Mouse (Mus musculus) stomach, embryonic 14.5 days (tissue): ENCODE data around the gene Olfr57. TPM values are rescaled to one million over a fixed set of nuclear protein-coding genes. Genes with fewer than 3 reads are reported as not detected.
"Not testable (repeated sequence)": the region's sequence is repeated elsewhere in the genome, so short reads cannot be mapped to it uniquely, and the experiment has no call there.

ENCODE experiments used
- ATAC-seq: fragments of 200-750 bp; cut with Nextera tagmentation; 2 replicates; pipeline ENCODE4 v1.8.0; 2017; ENCODE audit warnings: low read depth, moderate TSS enrichment; ENCODE audit not compliant: insufficient number of reproducible peaks, insufficient read depth, low FRiP score
- H3K27ac ChIP-seq: fragments of 300-500 bp; sonication (generic); 2 replicates; pipeline ENCODE4 v1.5.1; 2014; ENCODE audit warnings: mild to moderate bottlenecking, low read length, moderate library complexity, mixed read lengths
- H3K27me3 ChIP-seq: fragments of 300-500 bp; sonication (generic); 2 replicates; pipeline ENCODE4 v1.6.1; 2014; ENCODE audit warnings: low read length, control low read depth, mixed read lengths; ENCODE audit not compliant: control insufficient read depth, insufficient read depth
- H3K36me3 ChIP-seq: fragments of 300-500 bp; sonication (generic); 2 replicates; pipeline ENCODE4 v1.6.1; 2014; ENCODE audit warnings: mild to moderate bottlenecking, control low read depth, low read length, moderate library complexity, mixed read lengths; ENCODE audit not compliant: control insufficient read depth, insufficient read depth
- H3K4me1 ChIP-seq: fragments of 300-500 bp; sonication (generic); 2 replicates; pipeline ENCODE4 v1.6.1; 2014; ENCODE audit warnings: low read length, control low read depth, mixed read lengths; ENCODE audit not compliant: control insufficient read depth, insufficient read depth
- H3K4me2 ChIP-seq: fragments of 300-500 bp; sonication (generic); replicated peaks from 2 replicates; pipeline ENCODE4 v1.6.1; 2014; ENCODE audit warnings: low read depth, low read length, control low read depth
- H3K4me3 ChIP-seq: fragments of 300-500 bp; sonication (generic); 2 replicates; pipeline ENCODE4 v1.5.1; 2014; ENCODE audit warnings: low read depth, low read length, control low read depth
- H3K9ac ChIP-seq: fragments of 300-500 bp; sonication (generic); replicated peaks from 2 replicates; pipeline ENCODE4 v1.6.1; 2014; ENCODE audit warnings: low read depth, mild to moderate bottlenecking, control low read depth, low read length, moderate library complexity, mixed read lengths
- H3K9me3 ChIP-seq: fragments of 300-500 bp; sonication (generic); 2 replicates; pipeline ENCODE4 v1.6.1; 2016; ENCODE audit warnings: low read depth, low read length, control low read depth; ENCODE audit not compliant: control insufficient read depth
- WGBS: fragments of 180-500 bp; shearing (Covaris S2); extraction: QIAGEN DNeasy Blood & Tissue Kit; methylation state at CpG from one replicate; pipeline ENCODE4 v1.1.7; 2014; 5-methylcytosine and 5-hydroxymethylcytosine counted together
- polyA plus RNA-seq: library from polyadenylated mRNA; unstranded; fragments of >200 nt; fragmentation: Nextera tagmentation; extraction: Ambion mirVana; gene quantifications from 2 replicates; pipeline ENCODE4 v1.2.1, GENCODE M21; 2014

The Olfr57 gene
- polyA plus RNA-seq, result not detected in 2 replicates

DNA sequence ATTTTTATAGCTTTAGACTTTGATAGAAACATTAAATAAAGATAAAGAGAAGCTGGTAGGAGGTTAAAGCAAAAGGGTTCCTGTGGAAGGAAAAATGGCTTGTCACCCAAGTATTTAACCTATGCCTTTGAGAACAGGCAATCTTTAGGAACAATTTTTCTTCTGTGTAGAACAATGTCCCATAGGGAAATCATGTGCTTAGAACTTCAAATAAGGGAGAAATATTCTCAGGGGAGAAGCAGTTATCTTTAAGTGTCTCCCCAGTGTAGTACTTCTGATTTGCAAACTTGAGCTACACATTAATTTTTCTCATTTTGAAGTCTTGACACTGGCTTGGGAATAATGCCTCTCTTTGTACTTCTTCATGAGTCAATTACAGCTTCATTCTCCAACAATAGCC lies at the start of gene Olfr57:
Olfr57 (plus strand) TSS at position 301 of the 400 bp plus-strand sequence.
- no peaks in the 10 kb centered on the region for H3K36me3 ChIP-seq
- no peak within 1 kb of the TSS for H3K4me2 ChIP-seq
- H3K9me3 ChIP-seq, result no peaks in the 10 kb centered on the region
- no peak for ATAC-seq
- H3K9ac ChIP-seq, result no peak within 1 kb of the TSS
- H3K27me3 ChIP-seq, result no peaks in the 10 kb centered on the region
- H3K4me3 ChIP-seq, result no peak within 1 kb of the TSS
- H3K27ac ChIP-seq, result no peak within 1 kb of the TSS
- H3K4me1 ChIP-seq, result no peaks in the 10 kb centered on the region

DNA sequence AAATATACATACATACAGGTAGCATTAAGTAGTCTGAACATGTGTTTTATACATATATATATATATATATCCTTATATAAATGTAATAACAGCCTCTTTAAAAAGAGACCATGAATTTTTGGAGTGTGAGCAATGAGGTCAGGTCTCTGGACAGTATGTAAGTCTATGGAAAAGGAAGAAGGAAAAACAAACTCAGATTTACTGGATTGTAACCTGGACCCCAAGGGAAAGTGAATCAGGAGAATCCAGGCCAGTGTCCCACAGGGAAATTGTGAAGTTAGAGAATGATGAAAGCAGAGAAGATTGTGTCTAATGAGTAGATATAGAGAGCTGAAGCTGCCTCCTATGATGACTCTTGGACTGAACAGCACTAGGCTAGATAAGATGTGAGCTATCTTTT lies 47.8 kb upstream of the Olfr57 start, which contains the start of gene Olfr1352:
Olfr1352 (plus strand) TSS at position 301 of the 400 bp plus-strand sequence.
- Histone ChIP-seq H3K9me3 (no peaks in the 10 kb centered on the region), H3K27me3 (no peaks in the 10 kb centered on the region)
- no peak for ATAC-seq

DNA sequence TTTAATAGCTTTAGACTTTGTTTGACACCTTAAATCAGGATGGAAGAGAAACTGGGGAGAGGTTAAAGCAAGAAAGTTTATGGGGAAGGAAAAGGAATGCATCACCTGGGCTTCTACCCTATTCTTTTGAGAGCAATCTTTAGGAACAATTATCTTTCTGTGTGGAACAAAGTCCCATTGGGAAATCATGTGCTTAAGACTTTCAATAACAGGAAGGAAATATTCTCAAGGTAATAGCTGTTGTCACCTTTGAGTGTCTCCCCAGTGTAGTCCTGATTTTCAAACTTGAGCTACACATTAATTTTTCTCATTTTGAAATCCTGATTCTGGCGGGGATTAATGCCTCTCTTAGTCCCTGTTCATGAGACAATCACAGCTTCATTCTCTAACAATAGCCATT lies 16.4 kb upstream of the Olfr57 start, which contains the start of gene Olfr1351:
Olfr1351 (plus strand) TSS at position 301 of the 400 bp plus-strand sequence.
- no peak for ATAC-seq
- H3K36me3 ChIP-seq, result no peaks in the 10 kb centered on the region
- no peak within 1 kb of the TSS for H3K9ac ChIP-seq
- H3K4me1 ChIP-seq, result no peaks in the 10 kb centered on the region
- no peak within 1 kb of the TSS for H3K4me2 ChIP-seq
- no peaks in the 10 kb centered on the region for H3K27me3 ChIP-seq
- no peak within 1 kb of the TSS for H3K27ac ChIP-seq
- 75% methylated on average over 1 of the region's 1 CpGs for WGBS
- no peak within 1 kb of the TSS for H3K4me3 ChIP-seq
- no peaks in the 10 kb centered on the region for H3K9me3 ChIP-seq

More for the DNA sequence above, 47.8 kb upstream of the Olfr57 start, which contains the start of gene Olfr1352:
- H3K27ac ChIP-seq, result no peak within 1 kb of the TSS
- H3K4me2 ChIP-seq, result no peak within 1 kb of the TSS
- no peak within 1 kb of the TSS for H3K9ac ChIP-seq
- no peaks in the 10 kb centered on the region for H3K36me3 ChIP-seq
- no peaks in the 10 kb centered on the region for H3K4me1 ChIP-seq
- no peak within 1 kb of the TSS for H3K4me3 ChIP-seq

DNA sequence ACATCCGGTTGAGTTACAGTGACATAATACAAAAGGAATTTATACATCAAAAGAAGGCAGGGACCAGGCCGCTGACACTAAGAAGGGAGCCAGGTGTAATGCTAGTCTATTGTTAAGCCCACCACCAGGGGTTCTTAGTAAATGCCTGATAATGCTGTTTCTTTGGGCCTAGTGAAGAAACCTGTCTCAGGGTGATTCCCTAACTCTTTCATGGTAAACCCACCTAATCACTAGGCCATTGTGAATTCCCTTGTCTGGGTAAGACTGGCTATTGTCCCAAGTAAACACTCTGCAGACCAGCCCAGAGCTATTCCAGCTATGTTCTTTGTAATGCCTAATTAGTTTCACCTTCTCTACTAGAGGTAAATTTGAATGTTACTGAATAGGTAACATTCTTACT lies 13.9 kb downstream of the Olfr57 start:
- not testable (repeated sequence) for ATAC-seq, H3K27ac ChIP-seq, H3K4me3 ChIP-seq, H3K4me1 ChIP-seq, H3K27me3 ChIP-seq, H3K9me3 ChIP-seq, H3K4me2 ChIP-seq, H3K9ac ChIP-seq, H3K36me3 ChIP-seq
- 88% methylated on average over 2 of the region's 2 CpGs for WGBS

DNA sequence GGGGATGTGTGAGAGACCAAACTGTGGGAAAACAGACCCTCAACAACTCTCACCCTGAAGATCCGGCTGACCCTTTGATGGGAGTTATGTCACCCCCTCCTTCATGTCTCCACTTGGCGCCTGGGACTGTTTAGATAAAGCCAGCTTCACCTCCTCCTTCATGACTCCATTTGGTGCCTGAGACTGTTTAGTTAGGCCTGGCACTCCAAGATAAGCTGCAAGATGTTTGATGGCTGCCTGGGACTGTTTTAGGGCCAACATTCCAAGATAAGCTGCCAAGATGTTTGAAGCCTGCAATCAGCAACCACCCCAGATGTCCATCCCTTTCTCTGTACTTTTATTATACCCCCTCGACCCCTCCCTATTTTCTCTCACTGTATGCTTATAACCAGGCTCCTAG lies 28.8 kb downstream of the Olfr57 start:
- H3K9me3 ChIP-seq, H3K27ac ChIP-seq, H3K4me3 ChIP-seq, H3K9ac ChIP-seq, H3K4me2 ChIP-seq, H3K27me3 ChIP-seq, H3K4me1 ChIP-seq, ATAC-seq, H3K36me3 ChIP-seq: not testable (repeated sequence)
- WGBS, result 55% methylated on average over 3 of the region's 3 CpGs

Other genes with a start within 250 kb of the Olfr57 start
- 0.78 and 1.1 TPM in 2 replicates for gene Slc1a6, start 248.2 kb upstream of the Olfr57 start, polyA plus RNA-seq
- not detected in 2 replicates for gene Olfr1356, start 176.6 kb upstream of the Olfr57 start, polyA plus RNA-seq
- not detected in 2 replicates for gene Olfr1355, start 153.2 kb upstream of the Olfr57 start, polyA plus RNA-seq
- gene Olfr1354, start 115.6 kb upstream of the Olfr57 start, polyA plus RNA-seq, result not detected in 2 replicates
- not detected in 2 replicates for gene Olfr8, start 78.1 kb upstream of the Olfr57 start, polyA plus RNA-seq
- not detected in 2 replicates for gene Olfr1353, start 65.4 kb upstream of the Olfr57 start, polyA plus RNA-seq
- gene Olfr1352, start 47.7 kb upstream of the Olfr57 start, polyA plus RNA-seq, result not detected in 2 replicates
- gene Olfr1351, start 16.3 kb upstream of the Olfr57 start, polyA plus RNA-seq, result not detected in 2 replicates
- 31.3 and 31.6 TPM in 2 replicates for gene 2610008E11Rik, start 68.9 kb downstream of the Olfr57 start, polyA plus RNA-seq
- not detected in 2 replicates for gene Vmn2r80, start 120.0 kb downstream of the Olfr57 start, polyA plus RNA-seq
- gene Vmn2r81, start 219.0 kb downstream of the Olfr57 start, polyA plus RNA-seq, result not detected in 2 replicates